Mouse (Mus musculus): ENCODE measurements at regions not wholly inside any gene's neighbourhood (a gene's known extent, or its start where the extent isn't known, plus 50 kb on each side); places are given as distances from the start of the nearest gene placed in this dataset.
"Not testable (repeated sequence)": the region's sequence is repeated elsewhere in the genome, so short reads cannot be mapped to it uniquely, and the experiment has no call there.

GRCm38 (mm10) chr13:50314001-50314400 is 63.9 kb upstream of the Gm906 start:
- in situ Hi-C loops (cut with MboI, MseI), result not testable (repeated sequence)

GRCm38 (mm10) chr13:50322512-50322911 is 72.4 kb upstream of the Gm906 start:
- in situ Hi-C loops (cut with MboI, MseI), result no loop called here

- in situ Hi-C loops (cut with MboI, MseI), result loop anchor here (5.0 kb wide), 1 partner anchor 296 kb away; no protein-coding TSS in a partner anchor
Observed at GRCm38 (mm10) chr13:50328614-50329013, 78.5 kb upstream of the Gm906 start.

GRCm38 (mm10) chr13:50344121-50344520 is 73.5 kb upstream of the Fbxw17 start:
- in situ Hi-C loops (cut with MboI, MseI), result no loop called here

- in situ Hi-C loops (cut with MboI, MseI), result no loop called here
Observed at GRCm38 (mm10) chr13:50351946-50352345, 65.7 kb upstream of the Fbxw17 start.

- in situ Hi-C loops (cut with MboI, MseI), result no loop called here
Observed at GRCm38 (mm10) chr13:50355265-50355664, 62.4 kb upstream of the Fbxw17 start.

- in situ Hi-C loops (cut with MboI, MseI), result no loop called here
Observed at GRCm38 (mm10) chr13:50359536-50359935, 58.1 kb upstream of the Fbxw17 start.

Data from regulatory T cell (primary cell).